Mouse (Mus musculus): ENCODE measurements at regions not wholly inside any gene's neighbourhood (a gene's known extent, or its start where the extent isn't known, plus 50 kb on each side); places are given as distances from the start of the nearest gene placed in this dataset.
A peak's percentile ranks its signal among the peaks of the same experiment; 100 is the strongest.

DNA sequence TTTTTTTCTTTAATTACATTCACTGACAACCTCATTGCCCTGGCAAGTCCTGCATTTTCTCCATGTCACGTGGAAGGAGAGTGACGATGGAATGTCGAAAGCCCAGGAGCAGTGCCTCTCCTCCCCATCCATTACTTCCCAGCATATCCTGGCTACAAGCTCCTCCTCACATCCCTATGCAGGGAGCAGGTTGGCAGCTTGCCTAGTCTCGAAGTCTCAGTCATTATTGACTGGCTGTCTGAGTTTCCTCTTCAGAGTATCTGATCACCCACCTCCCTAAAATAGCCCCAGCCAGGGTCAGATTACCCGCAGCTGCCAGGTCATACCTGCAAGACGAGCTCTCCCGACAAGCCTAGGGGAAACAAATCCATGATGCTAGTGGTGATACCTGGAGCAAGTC lies 83.7 kb upstream of the Galnt15 start:
- no peak for DNase-seq (ENCODE audit: low spot score)

DNA sequence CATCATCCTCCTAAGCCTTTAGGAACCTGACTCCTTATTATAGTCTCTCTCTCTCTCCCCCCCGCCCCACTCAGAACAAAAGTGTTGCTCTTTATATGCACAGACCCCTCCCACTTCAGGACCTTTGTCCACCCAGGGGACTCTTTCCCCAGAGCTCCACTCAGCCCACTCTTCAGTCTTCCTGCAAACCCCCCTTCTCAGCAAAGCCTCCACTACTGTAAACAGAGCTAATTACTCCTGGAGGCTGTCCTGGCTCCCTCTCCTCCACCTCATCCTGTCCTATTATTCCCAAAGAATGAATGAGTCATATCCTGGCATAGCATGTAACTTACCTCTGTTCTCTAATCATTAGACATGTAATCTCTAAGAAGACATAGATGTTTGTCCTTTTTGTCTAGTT lies 82.8 kb upstream of the Galnt15 start:
- no peak for DNase-seq (ENCODE audit: low spot score)

DNA sequence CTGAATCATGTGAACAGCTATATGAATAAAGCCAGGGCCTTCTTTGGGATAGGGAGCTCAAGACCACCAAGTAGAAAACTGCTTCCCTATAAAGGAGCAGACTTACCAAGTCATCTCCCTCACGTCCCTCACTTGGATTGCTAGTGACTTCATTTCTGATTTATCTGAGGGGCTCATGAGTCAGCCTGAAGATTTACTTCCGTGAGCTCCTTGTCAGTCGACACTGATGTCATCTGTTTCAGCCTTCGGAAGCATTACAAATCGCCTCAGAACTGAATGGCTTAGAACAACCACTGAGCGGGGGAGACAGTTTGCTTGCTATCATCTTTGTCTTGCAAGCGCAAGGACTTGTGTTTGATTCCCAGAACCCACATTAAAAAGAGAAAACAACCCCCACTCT lies 81.5 kb upstream of the Galnt15 start:
- DNase-seq (ENCODE audit: low spot score) = no peak

- DNase-seq (ENCODE audit: low spot score) = no peak
Observed at GRCm38 (mm10) chr14:31951894-31952293, 76.9 kb upstream of the Galnt15 start.

DNA sequence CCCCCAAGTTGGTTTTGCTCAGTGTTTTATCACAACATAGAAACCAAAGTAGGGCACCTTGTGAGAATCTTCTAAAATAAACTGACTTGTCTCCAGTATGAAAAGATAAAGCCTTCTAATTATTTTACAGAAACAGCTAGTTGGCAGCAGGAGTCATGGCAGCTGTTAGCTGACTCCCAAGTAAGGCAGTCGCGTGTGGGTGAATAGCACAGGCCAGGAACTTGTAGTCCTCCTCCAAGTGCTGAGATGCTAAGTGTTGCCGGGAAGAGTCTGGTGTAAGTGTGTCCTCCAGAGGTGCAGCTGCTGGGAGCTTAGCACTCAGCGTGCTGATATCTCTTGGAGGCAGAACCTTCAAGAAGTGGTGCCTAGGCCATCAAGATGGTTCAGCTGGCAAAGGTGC lies 75.0 kb upstream of the Galnt15 start:
- DNase-seq (ENCODE audit: low spot score) = no peak

DNA sequence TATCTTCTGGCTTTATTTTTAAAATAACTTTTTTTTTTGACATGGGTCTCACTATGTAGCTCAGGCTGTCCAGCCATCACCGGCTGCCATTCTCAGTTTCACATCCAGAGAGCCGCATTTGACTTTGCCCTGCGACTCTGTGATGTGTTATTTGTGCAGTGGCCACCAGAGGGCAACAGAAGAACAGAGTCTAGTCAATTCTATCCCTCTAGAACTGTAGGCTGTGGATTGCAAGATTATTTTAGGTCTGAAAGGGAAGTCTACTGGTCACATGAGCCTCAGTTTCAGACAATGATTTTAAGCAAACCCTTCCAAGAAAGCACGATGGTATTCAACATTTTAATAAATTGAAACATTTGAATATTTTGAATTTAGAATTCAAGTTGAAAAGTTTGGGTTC lies 73.8 kb upstream of the Galnt15 start:
- DNase-seq (ENCODE audit: low spot score) = peak; percentile 17

DNA sequence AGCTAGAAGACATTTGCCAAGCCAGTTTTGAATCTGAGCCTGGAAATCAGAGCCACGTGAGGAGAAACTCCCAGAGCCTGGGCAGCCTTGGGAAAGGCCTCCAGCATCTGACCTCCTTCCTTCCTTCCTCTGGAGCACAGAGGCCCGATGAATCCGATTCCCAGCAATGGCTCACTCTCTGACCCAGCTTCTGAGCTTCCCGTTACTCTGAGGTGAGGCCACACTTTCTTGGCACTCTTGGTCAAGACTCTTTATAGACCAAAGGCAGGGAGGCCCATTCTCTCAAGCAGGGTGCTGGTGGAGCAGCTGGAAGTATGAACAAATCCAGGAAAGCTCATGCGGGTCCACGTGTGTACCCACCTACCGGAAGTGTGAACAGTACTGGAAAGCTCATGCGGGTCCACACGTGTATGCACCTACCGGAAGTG lies 71.6 kb upstream of the Galnt15 start:
- no peak for DNase-seq (ENCODE audit: low spot score)

DNA sequence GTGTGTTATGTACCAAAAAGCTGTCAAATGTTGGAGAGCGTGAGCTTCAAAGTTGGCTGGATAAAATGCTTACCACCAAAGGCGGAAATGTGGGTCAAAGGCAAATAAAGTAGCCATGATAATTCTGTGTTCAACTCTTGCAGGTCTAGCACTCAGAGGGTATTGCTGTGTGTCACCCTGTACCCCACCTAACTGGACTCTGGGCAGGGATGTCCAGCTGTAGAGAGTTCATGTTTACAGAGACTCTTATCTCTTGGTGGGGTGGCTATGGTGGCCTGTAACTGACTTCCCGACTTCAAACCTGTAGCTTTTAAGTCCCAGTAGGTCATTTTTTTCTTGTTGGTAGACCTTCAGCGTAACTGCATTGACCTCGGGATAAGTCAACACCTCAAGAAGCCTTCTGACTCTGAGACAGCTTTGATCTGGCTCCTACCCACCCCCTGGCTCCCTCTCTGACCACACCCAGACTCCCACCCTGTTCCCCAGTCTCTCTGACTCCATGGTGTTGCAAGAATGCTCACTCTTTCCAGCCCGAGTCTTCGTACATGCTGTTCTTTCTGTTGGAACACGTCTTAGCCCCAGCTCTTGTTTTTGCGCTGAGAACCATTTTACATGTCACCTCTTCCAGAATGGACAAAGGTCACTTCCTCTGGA lies 68.5 kb upstream of the Galnt15 start:
- DNase-seq (ENCODE audit: low spot score) = no peak

GRCm38 (mm10) chr14:31961442-31961841 lies 67.3 kb upstream of the Galnt15 start:
- DNase-seq (ENCODE audit: low spot score) = no peak

DNA sequence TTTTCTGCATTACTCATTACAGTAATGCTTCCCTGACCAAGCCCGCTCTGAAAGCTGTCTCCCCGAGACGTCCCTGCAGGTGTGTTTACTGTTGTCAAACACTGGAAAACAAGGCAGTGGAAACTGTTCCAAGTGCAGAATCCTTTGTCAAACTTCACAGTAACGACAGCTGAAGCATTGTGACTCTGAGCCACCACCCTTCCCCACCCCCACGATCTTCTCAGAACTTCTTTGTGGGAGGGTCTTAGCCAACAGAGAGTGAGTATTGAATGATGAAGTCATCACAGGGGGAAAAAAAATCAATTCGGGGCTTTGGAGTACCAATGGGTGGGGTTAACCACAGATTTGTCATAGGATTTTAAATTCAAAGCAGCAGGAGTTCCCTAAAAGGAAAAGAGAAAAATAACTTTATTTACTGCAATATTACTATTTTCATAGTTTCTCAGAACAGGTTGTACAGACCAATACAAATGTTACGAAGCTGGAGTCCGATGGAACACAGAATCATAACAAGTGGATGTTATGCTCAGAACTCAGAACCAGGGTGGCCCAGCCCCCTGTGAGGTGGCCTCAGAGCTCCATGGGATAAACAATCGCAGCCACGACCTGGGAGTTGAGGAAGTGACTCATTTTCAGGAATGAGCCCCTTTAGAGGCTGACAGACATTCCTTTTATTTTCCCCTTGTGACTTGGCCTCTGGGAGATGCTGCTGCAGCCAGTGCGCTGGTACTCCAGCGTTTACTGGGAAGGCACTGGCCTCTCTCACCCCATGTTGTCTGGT lies 65.5 kb upstream of the Galnt15 start:
- DNase-seq (ENCODE audit: low spot score) = no peak

DNA sequence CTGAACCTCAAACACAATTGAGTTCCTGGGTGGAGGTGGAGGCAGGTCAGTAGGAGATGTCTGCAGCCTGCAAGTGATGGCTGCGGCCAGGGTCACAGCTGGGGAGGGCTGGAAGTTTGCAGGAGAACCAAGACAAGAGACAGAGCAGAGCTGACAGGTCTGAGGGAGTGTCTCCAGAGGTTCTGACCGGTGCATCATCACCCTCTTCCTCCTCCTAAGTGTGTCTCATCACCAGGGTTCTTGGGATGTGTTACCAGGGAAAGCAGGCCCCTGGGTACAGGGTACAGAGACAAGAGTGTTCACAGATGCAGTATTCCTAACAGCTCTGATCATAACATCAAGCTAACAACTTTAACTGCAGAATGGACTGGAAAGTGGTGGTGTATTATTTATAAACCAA lies 64.7 kb upstream of the Galnt15 start:
- DNase-seq (ENCODE audit: low spot score) = no peak

DNA sequence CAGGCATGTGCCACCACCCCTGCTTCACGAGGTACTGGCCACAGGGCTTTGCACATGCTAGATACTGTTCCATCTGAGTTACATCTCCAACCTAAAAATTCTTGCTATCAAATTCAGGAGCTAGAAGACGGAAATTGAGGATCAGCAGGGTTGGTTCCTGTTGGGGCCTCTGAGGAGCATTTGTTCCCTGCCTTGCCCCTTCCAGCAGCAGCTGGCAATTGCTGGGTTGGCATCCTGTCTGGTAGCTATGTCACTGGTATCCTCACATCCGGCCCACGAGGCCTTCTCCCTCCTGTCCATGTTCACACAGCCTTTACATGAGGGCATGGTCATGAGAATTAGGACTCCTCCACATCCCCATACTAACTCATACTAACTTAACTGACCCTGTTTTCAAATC lies 64.0 kb upstream of the Galnt15 start:
- DNase-seq (ENCODE audit: low spot score) = no peak

DNA sequence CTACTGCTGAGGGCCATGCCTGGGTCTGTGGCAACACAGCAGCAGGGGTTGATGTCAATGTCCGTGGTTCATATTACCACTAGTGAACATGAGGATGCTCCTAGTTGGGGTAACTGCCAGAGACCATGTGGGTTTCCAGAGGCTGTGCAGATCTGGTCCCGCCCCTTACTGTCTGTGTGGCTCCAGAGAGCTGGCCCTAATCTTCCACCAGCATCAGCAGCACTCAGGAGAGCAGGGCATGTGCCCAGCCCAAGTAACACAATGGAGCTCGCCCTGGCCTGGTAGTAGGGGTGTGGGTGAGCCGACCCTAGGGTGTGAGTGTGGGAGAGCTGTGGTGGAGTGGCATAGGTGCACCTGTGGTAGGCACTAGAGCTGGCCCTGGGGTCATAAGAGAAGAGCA lies 59.3 kb upstream of the Galnt15 start:
- DNase-seq (ENCODE audit: low spot score) = no peak

GRCm38 (mm10) chr14:31970245-31970830 lies 58.5 kb upstream of the Galnt15 start:
- no peak for DNase-seq (ENCODE audit: low spot score)

DNA sequence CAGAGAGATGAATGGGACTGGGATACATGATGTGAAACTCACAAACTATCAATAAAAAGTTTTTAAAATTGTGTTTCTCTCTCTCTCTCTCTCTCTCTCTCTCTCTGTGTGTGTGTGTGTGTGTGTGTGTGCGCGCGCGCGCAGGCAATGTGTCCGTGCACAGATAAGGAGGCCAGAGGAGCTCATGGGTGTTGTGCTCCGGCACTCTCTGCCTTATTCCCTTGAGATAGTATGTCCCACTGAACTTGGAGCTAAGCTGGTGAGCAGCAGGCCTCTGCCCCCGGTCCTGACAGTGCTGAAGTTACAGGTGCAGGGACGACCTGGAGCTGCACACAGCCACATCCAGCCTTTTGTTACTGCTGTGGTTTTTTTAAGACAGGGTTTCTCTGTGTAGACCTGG lies 57.9 kb upstream of the Galnt15 start:
- no peak for DNase-seq (ENCODE audit: low spot score)

GRCm38 (mm10) chr14:31973702-31974101 lies 55.1 kb upstream of the Galnt15 start:
- no peak for DNase-seq (ENCODE audit: low spot score)

DNA sequence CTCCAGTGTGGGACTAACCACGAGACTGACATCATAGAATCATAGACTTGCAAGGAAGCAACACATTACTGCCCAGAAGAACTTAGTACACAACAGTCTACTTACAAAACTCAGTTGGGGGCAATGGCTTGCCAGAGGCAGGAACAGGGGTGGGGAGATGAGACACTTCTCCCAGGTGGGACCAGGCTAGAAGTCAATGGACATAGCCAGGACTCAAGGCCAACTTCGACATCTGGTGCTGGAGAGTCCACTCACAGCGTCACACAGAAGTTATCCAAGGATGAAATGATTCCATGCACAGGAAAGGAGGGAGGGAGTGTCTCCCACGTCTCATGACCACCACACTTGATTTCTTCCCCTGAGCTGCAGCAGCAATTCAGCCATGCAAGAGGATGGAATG lies 50.6 kb upstream of the Galnt15 start:
- DNase-seq (ENCODE audit: low spot score) = no peak

GRCm38 (mm10) chr14:31978690-31979089 lies 50.1 kb upstream of the Galnt15 start:
- DNase-seq (ENCODE audit: low spot score) = no peak
